Mouse (Mus musculus): ENCODE results near the gene Pnck. TPM values are rescaled to one million over a fixed set of nuclear protein-coding genes. Genes with fewer than 3 reads are reported as not detected.

Pnck gene
- polyA plus RNA-seq, 1 experiment from 2014 or later: 154 TPM

- Histone ChIP-seq H3K9me3 (ENCODE audit: control insufficient read depth, low read length) (no peaks in the 10 kb centered on the region), H3K9ac (no peak overlapping the region), H3K4me2 (replicated peaks) (no peak overlapping the region), H3K27me3 (ENCODE audit: control insufficient read depth, insufficient read depth, low read length) (no peaks in the 10 kb centered on the region), H3K4me1 (replicated peaks; ENCODE audit: control insufficient read depth, insufficient read depth, low read length) (no peaks in the 10 kb centered on the region), H3K36me3 (replicated peaks; ENCODE audit: control insufficient read depth, insufficient read depth) (no peaks in the 10 kb centered on the region), H3K27ac (no peak overlapping the region), H3K4me3 (replicated peaks; ENCODE audit: low read length) (no peak overlapping the region)
- 100% methylated on average over 1 of the region's 1 CpGs for WGBS
- no peak for DNase-seq (ENCODE audit: low spot score)
- no peak for ATAC-seq (ENCODE audit: low FRiP score)
Observed at GRCm38 (mm10) chrX:73615876-73616275, 44.0 kb downstream of the Pnck start.

GRCm38 (mm10) chrX:73613665-73614064 is 46.3 kb downstream of the Pnck start:
- Histone ChIP-seq H3K9me3 (ENCODE audit: control insufficient read depth, low read length) (no peaks in the 10 kb centered on the region), H3K27me3 (ENCODE audit: control insufficient read depth, insufficient read depth, low read length) (no peaks in the 10 kb centered on the region), H3K4me3 (replicated peaks; ENCODE audit: low read length) (no peak overlapping the region), H3K27ac (no peak overlapping the region), H3K9ac (no peak overlapping the region), H3K4me2 (replicated peaks) (no peak overlapping the region), H3K4me1 (replicated peaks; ENCODE audit: control insufficient read depth, insufficient read depth, low read length) (no peaks in the 10 kb centered on the region), H3K36me3 (replicated peaks; ENCODE audit: control insufficient read depth, insufficient read depth) (no peaks in the 10 kb centered on the region)
- ATAC-seq (ENCODE audit: low FRiP score) (no peak), DNase-seq (ENCODE audit: low spot score) (no peak)
- 72% methylated on average over 4 of the region's 4 CpGs for WGBS

Other genes with a start within 250 kb of the Pnck start
- 1.1 and 1.5 TPM in 2 replicates for gene Zfp92, start 249.0 kb downstream of the Pnck start, polyA plus RNA-seq (2014; fragmentation: Nextera tagmentation; extraction: Ambion mirVana)
- gene Trex2, start 224.8 kb downstream of the Pnck start, polyA plus RNA-seq (2014; fragmentation: Nextera tagmentation; extraction: Ambion mirVana): not detected in 2 replicates
- 59.8 and 66.9 TPM in 2 replicates for gene Haus7, start 201.1 kb downstream of the Pnck start, polyA plus RNA-seq (2014; fragmentation: Nextera tagmentation; extraction: Ambion mirVana)
- gene Bgn, start 176.5 kb downstream of the Pnck start, polyA plus RNA-seq (2014; fragmentation: Nextera tagmentation; extraction: Ambion mirVana): 35.0 and 40.7 TPM in 2 replicates
- gene Atp2b3, start 157.0 kb downstream of the Pnck start, polyA plus RNA-seq (2014; fragmentation: Nextera tagmentation; extraction: Ambion mirVana): 8.4 and 9.5 TPM in 2 replicates
- 0.25 and 0.39 TPM in 2 replicates for gene Dusp9, start 20.7 kb downstream of the Pnck start, polyA plus RNA-seq (2014; fragmentation: Nextera tagmentation; extraction: Ambion mirVana)
- 7.9 and 8.2 TPM in 2 replicates for gene Slc6a8, start 13.0 kb upstream of the Pnck start, polyA plus RNA-seq (2014; fragmentation: Nextera tagmentation; extraction: Ambion mirVana)
- 135 and 141 TPM in 2 replicates for gene Bcap31, start 56.1 kb upstream of the Pnck start, polyA plus RNA-seq (2014; fragmentation: Nextera tagmentation; extraction: Ambion mirVana)
- gene Abcd1, start 56.5 kb upstream of the Pnck start, polyA plus RNA-seq (2014; fragmentation: Nextera tagmentation; extraction: Ambion mirVana): 8.3 and 10.2 TPM in 2 replicates
- 0.59 TPM in 2 replicates for gene Plxnb3, start 97.0 kb upstream of the Pnck start, polyA plus RNA-seq (2014; fragmentation: Nextera tagmentation; extraction: Ambion mirVana)
- gene Srpk3, start 114.3 kb upstream of the Pnck start, polyA plus RNA-seq (2014; fragmentation: Nextera tagmentation; extraction: Ambion mirVana): 0.60 and 1.8 TPM in 2 replicates
- gene Idh3g, start 126.8 kb upstream of the Pnck start, polyA plus RNA-seq (2014; fragmentation: Nextera tagmentation; extraction: Ambion mirVana): 260 TPM in 2 replicates
- 151 and 176 TPM in 2 replicates for gene Ssr4, start 126.9 kb upstream of the Pnck start, polyA plus RNA-seq (2014; fragmentation: Nextera tagmentation; extraction: Ambion mirVana)
- 5.5 and 6.4 TPM in 2 replicates for gene Pdzd4, start 164.9 kb upstream of the Pnck start, polyA plus RNA-seq (2014; fragmentation: Nextera tagmentation; extraction: Ambion mirVana)
- 0.39 TPM in 1 of 2 replicates, not detected in the other for gene Avpr2, start 232.0 kb upstream of the Pnck start, polyA plus RNA-seq (2014; fragmentation: Nextera tagmentation; extraction: Ambion mirVana)
- gene L1cam, start 236.0 kb upstream of the Pnck start, polyA plus RNA-seq (2014; fragmentation: Nextera tagmentation; extraction: Ambion mirVana): 135 and 147 TPM in 2 replicates